Mouse (Mus musculus) thymus, adult 18-20 months (tissue): ENCODE data around the gene Gm45711.
"Not testable (repeated sequence)": the region's sequence is repeated elsewhere in the genome, so short reads cannot be mapped to it uniquely, and the experiment has no call there.

Source experiments
- DNase-seq, 2 experiments: peaks; one replicate each; pipeline ENCODE4 v3.0.0; 2022; ENCODE audit warnings: mixed read lengths in 2 of 2

Gm45711 gene

DNA sequence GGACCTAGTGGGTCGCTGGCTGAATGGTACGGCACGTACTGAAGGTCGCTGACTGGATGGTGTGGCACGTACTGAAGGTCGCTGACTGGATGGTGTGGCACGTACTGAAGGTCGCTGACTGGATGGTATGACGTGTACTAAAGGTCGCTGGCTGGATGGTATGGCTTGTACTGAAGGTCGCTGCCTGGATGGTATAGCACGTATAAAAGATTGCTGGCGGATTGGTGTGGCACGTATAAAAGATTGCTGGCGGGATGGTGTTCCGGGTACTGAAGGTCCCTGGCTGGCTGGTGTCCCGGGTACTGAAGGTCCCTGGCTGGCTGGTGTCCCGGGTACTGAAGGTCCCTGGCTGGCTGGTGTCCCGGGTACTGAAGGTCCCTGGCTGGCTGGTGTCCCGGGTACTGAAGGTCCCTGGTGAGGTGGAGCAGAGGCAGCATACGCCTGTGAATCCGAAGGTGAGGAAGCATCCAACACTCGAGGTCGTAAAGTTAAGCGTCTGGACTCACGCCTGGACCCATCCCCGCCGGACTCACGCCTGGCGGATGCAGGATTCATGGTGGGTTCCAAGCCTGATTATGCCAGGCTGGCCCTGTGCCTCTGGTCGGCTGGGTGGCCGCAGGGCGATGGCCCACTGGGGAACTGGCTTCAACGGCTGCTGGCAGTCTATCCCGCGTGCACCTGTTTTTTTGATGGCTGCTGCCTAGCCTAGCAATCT lies at the start of gene Gm45711, which contains the start of gene Cmtm1:
Gene Gm45711 (minus strand): TSS at position 641 of the 715 bp plus-strand sequence.
Gene Cmtm1 (minus strand): TSS at position 705 of the 715 bp plus-strand sequence.
- DNase-seq: not testable (repeated sequence)

DNA sequence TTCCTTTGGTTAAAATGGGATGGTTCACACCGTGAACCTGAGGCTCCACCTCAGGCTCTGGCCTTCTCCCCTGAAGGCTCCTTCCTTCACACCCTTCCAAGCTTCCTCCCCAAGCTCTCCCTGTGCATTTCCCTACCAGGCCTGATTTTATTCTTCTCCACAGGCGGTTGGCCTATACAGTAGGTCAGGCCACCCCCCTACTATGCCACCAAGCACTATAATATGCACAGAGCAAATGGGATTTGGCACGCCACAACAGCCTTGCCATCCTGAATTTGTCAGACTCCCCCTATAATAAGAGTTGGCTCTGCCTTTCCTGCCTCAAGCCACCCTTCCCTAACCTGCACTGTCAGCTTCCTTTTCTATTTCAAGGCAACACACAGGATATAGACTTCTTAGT lies 48.8 kb upstream of the Gm45711 start:
- DNase-seq: no peak

DNA sequence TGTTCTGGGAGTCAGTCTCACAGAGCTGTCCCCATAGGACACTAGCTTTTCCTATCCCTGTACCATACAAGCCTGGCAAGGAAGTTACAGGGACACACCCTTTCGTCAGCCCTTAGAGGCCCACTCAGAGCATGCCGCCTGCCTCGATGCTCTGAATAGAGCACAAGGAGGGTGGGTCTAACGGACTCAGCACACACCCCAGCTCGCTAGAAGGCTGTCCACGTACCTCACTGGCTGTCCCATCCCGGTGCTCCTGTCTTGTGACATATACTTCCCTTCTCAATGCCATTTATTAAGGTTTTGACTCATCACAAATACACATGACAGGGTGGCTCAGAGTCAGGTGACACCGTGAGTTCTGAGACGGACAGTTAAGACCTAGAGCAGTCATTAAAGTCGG lies 44.6 kb upstream of the Gm45711 start:
- no peak for DNase-seq

DNA sequence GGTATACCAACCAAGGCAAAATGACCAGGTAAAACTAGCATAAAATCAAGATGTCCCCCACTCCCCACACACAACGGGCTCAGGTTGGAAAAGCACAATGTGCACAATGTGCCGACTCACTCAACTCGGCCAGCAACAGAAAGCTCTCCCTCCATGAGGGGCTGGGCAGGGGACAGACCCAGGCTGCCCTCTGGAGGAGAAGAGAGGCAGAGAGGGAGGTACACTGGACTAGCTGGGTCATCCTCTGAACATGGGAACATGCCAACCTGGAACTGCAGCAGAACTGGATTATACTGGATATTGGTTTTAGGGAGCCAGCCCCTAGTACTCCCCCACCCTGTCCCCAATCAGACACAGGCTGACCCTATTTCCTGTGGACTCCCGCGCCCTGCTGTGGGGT lies 43.3 kb upstream of the Gm45711 start:
- DNase-seq: no peak

DNA sequence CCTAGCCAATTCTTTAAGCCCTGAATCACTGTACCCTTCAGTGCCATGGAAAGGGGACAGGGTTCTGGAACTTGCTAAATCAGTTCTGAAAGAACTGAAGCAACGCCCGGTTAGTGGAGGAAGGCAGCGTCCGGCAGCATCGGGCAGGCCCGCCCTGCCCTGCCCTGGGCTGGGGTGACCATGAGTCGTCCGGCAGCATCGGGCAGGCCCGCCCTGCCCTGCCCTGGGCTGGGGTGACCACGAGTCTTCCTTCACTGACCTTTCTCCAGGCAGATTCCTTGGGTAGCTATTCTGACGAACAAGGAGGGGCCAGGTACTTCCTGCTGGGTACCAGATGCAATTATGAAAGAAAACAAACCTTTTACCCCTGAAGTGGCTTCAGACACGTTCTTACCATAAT lies 40.2 kb upstream of the Gm45711 start:
- no peak for DNase-seq

DNA sequence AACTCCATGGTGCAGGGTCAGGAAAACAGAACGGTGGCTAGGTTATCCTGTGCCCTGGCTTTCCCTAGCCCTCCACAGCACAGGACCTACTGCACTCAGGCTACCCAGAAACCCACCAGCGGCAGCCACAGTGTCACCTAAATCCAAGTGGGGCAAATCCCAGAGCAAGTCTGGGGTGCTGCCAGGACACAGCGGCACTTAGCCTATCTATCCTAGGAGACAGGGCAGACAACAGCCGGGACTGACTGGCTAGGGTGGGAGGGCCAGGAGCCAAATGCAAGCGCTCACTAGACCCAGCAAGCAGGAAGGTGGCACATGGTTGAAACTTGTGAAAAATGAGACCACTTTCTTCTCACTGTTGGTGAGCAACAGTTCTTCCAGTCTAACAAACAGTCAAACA lies 39.1 kb upstream of the Gm45711 start:
- no peak for DNase-seq

DNA sequence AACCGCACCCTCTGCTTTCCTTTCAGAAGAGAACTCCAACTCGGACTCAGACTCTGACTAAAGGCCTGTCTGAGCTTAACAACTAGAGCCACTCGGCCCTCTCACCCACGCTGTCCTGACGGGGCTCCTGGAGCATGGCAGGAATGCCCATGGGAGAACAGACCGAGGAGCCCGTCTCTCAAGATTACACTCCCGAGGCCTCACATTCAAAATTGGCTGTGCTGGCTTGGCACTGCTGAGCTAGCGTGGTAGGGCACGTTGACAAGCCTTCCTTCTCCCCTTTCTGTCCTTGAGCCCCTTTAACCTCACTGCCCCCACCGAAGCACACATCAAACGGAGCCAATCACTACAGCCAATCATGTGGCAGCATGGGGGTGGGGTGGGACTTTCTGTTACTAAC lies 36.8 kb upstream of the Gm45711 start:
- DNase-seq: no peak

DNA sequence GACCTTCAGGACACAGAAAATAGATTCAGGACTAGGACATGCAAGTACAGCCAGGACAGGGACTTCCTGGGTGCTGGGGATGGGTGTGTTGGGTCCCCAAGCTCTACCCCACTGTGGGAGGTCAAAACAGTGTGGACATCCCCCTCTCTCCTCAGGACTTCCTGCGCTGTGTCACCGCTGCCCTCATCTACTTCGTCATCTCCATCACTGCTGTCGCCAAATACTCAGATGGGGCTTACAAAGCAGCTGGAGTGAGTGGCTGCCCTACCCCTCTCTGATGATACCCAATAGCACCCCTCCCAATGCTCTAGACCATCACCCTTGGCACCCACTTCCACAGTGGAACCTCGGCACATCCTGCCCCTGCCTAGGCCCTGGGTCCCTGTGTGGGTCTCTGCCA lies 34.7 kb upstream of the Gm45711 start:
- no peak for DNase-seq

DNA sequence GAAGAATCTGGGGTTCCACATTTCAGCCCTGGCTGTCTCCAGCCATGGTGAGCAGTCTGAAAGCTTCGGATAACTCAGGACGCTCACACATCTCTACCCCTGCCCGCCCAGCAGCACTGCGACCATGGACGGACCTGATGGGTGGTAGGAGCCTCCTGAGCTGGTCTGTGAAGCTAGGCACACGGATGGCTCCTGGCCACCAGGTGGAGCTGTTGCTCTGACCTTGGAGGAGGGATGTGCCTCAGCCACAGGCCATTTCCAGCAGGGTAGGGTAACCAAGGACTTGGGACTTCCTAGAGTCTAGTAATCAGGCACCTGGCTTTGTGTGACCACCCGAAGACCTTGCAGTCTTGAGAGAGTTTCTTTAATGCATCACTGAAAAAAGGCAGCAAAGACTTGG lies 34.1 kb upstream of the Gm45711 start:
- peak; percentile 58 to 68 for DNase-seq

DNA sequence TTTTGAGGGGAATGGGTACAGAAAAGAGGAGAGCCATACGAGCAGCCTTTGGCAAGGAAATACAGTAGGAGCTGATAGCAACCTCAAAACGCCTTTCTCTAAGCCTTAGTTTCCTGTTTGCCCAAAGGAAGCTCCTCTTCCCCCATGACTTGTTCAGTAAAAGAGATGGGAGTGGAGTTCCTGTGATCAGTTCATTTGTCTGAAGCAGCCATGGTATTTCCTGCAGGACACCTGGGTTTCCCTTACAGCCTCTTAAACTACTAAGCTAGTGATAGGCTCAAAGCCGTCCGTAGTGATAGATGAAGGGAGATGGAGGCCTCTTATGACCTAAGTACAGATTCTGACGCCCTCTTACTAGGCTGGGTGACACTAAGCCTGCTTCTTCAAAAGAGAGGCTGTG lies 32.5 kb upstream of the Gm45711 start:
- no peak for DNase-seq

DNA sequence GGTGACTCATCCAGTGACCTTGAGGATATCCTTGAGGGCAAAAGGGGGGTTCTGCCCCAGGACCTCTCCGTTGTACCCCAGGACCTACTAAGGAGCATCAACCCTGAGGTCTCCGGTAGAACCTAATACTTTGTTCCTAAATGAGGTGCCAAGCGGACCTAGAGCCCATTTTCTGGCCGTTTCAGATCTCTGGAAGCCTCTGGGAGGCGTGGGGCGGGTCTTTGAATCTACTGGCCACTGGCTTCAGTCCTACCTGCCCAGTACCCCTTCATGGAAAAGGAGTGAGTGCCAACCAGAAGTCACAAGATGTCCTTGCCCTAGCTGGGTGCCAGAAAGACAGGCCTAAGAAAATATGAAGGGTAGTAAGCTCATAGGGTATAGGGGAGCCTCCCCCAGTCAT lies 31.8 kb upstream of the Gm45711 start:
- DNase-seq: no peak

DNA sequence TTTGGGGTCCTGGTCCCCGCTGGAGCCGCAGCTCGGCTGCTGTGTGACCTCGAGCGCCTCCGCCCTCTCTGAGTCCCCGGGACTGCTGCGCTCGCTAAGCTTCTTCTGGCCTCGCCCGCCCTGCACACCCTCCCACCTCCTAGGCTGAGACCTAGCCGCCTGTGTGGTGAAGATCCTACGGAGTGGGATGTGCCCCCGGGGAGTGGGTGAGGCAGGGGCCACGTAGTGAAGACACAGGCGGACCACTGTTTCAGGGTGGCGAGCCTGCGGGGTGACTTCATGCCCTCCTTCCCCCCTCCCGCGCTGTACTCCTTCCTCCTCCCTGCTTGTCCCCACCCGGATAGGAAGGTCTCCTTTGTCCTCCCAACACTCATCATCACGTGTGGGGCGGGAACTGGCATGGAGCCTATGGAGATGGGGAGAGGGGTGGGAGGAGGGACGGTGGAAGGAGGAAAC lies 31.3 kb upstream of the Gm45711 start:
- peak; percentile 27 to 35 for DNase-seq

DNA sequence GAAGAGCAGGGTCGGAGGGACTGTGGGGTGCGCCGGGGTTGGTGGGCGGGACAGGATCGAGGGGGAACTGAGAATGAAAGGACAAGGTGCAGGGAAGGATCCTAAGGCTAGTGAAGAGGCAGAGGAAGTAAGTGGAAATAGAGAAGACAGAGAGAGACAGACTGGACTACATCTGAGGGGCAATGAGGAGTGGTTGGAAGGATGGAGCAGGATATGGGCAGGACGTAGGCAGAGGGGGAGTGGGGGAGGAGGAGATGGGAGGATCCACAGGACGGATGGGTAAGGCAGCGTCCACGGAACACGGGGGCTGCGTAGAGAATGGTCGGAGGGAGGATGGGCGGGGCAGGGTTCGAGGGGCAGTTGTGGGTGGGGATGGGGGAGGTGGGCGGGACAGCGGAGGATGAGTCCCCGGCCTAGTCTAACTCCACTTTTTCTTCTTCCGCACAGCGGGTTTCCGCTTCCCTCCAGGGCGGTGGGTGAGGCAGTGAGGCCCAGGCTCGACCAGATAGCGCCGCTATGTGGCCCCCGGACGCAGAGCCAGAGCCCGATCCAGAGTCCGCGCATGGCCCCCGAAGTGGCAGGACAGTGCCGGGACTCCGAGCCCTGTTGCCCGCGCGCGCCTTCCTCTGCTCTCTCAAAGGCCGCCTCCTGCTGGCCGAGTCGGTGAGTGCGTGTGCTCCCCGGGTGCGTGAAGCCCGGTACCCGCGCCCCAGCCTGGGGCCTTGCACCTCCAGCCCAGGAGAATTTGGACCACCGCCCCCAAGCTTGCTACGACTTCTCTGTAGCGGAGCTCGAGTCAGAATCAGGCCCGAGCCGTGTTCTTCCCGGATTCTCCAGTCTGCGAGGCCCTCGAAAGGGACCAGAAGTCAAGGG lies 30.6 kb upstream of the Gm45711 start:
- peak; percentile 62 to 63 for DNase-seq

DNA sequence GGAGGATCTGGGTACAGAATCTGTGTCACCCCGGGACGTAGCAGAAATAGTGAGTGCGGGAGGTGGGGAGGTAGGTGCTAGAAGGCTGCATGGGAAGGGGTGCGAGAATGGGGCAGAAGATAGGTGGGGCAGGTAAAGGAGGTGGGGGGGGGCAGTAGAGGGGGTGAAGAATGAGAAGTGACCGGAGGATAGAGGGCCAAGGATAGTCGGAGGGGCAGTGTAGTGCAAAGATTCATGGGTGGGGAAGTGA lies 30.0 kb upstream of the Gm45711 start:
- DNase-seq: no peak

DNA sequence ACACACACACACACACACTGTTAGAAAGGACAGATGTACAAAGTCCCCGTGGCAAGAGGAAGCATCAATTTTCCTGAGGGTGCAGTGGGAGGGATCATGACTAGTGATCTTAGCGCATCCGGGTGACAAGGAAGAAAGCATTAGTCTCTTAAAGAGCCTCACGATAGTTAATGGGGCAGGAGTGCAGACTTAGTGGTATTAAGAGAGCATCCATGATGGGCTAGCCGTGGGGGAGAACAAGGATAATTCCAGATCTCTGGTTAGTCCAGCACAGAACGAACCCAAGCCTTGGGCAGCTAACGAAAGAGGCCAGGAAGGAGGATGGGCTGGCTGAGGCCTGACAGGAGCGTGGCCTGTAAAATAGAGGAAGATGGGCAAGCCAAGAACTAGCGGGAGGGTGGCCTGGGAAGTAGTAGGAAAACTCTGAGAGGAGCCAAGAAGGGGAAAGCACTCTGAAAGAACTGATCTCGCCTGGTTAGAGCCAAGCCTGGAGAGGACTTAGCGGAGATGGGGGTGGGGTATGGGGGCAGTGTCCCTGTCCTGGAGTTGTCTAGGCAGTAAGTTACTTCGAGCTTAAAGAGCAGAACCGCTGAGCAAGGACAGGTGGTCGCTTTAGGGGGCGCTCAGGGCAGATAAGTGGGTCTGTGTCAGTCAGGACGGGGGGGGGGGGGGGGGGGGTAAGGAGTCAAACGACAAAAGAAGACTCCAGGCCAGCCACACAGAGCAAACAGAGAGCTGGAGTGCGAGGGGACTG lies 29.5 kb upstream of the Gm45711 start, which contains the start of gene Cmtm3:
Gene Cmtm3 (plus strand): TSS at position 182 of the 754 bp plus-strand sequence.
- no peak for DNase-seq

DNA sequence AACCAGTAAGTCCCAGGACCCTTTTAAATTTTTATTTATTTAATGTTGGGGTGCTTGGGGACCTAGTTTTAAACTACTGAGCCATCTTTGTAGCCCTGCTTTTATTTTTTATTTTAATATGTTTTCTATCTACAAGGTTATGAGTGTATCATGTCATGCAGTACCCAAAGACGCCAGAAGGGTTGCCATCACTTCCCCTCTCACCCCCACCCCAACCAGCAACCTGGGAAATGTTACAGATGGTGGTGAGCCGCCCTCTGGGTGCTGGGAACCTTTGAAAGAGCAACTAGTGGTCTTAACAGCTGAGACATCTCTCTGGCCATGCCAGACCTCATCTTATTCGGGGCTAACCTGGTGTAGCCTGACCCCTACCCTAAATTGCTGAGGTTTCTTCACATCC lies 28.0 kb upstream of the Gm45711 start:
- DNase-seq: no peak

DNA sequence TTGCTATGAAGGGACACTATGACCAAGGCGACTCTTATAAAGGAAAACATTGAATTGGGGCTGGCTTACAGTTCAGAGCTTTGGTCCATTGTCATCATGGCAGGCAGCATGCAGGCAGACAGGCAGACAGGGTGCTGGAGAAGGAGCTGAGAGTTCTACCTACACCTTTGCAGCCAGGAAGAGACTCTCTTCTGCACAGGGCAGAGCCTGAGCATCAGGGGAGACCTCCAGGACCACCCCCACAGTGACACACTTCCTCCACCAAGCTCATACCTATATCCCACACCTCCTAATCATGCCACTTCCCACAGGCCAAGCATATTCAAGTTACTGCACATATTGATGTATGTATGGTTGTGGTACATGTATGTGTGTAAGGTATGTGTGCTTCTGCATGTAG lies 26.9 kb upstream of the Gm45711 start:
- DNase-seq: no peak

DNA sequence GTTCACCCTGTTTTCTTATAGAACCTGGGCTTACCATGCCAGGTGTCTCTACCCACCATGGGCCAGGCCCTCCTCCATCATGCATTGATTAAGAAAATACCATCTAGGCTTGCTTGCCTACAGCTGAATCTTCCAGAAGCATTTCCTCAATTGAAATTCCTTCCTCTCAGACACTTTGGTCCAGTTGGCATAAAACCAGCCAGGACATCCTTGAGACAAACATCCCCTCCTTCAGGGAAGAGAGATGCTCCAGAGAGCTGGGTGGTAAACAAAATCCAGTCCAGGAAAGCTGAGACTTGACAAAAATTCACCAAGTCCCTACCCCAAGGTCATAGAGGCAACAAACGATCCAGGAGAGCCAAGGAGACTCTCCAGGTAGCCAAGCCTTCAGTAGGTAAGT lies 24.3 kb upstream of the Gm45711 start:
- DNase-seq: no peak

DNA sequence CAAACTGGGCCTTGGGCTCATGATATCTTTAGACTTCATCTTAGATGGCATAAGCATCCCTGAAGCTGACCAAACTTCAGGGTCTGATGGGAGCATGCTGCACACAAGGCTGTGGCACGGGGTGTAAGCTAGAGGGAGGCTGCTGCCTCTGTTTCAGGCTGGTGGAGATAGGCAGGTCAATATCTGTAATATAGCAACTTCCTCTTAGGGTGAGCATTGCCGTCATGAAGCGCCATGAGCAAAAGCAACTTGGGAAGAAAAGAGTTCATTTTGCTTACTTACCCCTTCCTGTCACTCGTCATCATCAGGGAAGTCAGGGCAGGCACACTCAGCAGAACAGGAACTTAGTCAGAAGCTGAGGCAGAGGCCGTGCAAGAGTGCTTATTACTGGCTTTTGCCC lies 23.9 kb upstream of the Gm45711 start:
- no peak for DNase-seq

DNA sequence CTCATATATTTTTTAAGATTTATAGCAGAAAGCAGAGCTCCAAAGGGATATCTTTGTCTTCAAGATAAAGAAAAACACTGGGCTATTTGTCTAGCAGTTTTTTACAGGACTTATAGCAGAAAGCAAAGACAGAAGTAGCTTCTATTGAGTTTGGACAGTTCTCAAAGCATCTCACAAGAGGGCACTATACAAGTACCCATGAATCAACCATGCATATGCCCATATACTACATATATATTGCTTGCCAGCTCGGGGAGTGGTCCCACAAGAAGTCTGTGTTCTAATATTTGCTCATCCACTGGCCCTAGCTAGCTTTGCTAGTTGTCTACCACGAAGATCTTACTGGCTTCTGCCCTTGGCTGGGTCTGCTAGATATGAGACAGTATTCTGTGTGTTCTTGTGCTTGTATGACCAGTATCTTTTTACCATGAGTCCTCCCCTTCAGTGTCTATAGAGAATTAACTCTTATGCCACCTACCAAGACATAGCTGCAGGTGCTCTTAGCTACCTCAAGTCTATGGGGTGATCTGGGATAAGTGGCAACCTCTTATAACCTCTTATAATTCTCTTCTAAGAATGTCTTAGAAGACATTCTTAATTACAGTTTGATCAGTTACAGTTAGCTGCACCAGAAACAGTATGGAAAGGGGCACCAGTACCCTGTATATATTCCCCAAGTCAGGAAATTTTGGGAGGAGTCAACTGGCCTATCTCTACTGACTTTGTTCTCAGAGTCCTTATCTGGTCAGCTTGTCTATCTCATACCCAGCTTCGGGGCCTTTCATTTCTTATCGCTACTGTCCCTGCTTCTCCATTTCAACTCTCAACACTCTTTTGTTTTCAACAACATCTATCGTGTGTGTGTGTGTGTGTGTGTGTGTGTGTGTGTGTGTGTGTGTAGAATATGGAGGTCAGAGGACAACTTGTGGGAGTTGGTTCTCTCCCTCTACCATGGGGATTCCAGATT lies 23.1 kb upstream of the Gm45711 start:
- no peak for DNase-seq

DNA sequence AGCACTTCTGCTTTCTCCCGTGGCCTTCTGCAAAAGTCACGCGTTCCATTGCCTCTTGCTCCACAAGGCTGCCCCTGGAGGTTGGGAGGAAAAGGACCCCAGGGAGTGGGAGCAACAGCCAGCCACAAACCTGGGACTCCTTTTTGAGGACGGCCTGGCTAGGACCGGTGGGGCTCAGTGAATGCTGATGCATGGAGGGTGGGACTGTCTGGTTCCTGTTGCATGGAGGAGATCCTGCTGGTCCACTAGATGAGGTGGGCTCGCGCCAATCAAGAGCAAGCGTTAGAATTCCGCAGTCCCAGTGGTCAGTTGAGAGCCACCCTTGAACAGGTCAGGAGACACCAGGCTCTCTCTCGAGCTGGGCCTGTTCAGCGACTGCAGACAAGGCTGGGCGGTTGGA lies 12.0 kb upstream of the Gm45711 start, which contains the start of gene Cmtm2b:
Gene Cmtm2b (plus strand): TSS at position 301 of the 400 bp plus-strand sequence.
- not testable (repeated sequence) for DNase-seq

DNA sequence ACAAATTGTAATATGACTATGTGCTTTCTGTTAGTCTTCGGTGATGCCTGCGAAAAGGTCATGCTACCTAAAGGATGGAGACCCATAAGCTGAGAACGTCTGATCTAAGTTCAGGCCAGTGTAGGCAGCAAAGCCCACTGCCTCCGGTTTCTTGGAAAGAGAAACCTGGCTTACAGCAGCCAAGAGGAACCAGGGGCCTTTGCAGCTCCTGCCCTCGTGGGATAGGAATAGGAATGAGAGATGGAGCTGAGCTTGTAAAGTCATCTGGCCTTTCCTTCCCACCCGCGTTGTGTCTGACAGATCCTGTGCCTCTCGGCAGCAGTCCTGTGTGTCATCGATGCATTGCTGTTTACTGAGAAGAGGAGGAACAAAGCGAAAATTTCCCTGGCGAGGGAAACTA lies 11.4 kb upstream of the Gm45711 start, which contains the start of gene Gm11020:
Gene Gm11020 (plus strand): TSS at position 301 of the 400 bp plus-strand sequence.
- not testable (repeated sequence) for DNase-seq
